Mouse (Mus musculus): ENCODE data around the gene Nr4a3. TPM values are rescaled to one million over a fixed set of nuclear protein-coding genes. Genes with fewer than 3 reads are reported as not detected.
A peak's percentile ranks its signal among the peaks of the same experiment; 100 is the strongest.

Nr4a3 gene
- polyA plus RNA-seq, 1 experiment from 2014 or later = 0.49 TPM

DNA sequence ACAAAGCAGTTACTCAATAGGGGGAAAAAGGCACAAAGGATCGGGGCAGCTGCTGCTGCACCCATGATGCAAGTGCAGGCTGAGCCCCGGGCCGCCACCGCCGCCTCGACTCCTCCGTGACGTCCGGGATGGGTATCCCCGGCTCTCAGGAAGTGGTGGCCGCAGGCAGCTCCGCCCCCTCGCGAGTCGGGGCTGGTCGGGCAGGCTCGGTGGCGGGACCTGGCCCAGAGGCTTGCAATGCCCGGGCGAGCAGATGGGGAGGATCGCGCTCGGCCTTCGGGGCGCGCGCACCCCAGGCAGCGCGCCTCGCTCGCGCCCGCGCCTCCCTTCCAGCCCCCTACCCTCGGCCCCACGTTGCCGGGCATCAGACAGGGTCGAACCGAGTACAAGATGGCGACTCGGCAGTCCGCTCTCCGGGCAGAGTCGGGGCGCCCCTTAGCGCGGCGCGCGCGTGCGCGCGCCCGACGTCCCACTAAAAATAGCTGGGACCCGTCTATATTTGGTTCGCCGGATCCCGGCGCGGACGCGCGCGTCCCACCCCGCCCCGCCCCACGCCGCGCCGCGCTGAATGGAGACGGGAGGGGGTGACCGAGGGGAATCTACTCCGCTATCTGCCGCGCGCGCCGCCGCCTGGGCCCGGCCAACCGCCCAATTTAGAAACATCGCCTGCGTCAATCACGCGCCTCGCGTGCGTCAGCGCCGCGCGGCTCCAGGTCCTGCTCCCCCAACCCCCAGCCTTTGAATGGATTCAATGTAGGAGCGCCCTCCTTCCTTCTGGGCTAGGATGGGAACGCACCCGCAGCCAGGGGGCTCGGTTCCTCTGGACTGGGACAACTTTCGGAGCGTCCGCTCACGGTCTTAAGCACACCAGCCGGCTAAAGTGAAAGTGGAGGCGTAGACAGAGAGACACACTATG lies 1.9 kb upstream of the Nr4a3 start:
- Histone ChIP-seq H3K27me3 (replicated peaks) (peaks cover 26% of the 10 kb centered on the region), H3K4me3 (peak overlapping the region; percentile 53), H3K9ac (peak overlapping the region; percentile 62), H3K36me3 (no peaks in the 10 kb centered on the region), H3K27ac (peak overlapping the region; percentile 89), H3K9me3 (no peaks in the 10 kb centered on the region), H3K4me1 (peaks cover 42% of the 10 kb centered on the region), H3K4me2 (replicated peaks) (peak overlapping the region; percentile 98)
- ATAC-seq (ENCODE audit: low FRiP score, low read depth) = peak; percentile 77
- under 1% methylated on average over 105 of the region's 105 CpGs for WGBS

DNA sequence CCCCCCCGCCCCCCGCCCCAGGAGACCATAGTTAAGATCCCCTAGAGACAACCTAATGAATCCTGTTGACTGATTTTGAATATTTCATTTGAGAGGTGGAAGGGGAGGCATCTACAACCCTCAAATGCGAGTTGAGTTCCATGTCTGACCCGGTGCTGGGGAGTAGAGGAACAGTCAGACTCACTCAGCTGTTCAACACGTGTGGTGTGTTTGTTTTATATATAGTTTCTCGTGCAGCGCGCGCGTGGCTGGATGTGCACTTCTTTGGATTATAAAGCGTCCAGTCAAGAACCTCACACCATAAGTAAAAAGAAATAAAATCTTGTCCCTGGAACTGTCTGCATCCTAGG lies 837 bp upstream of the Nr4a3 start:
- Histone ChIP-seq H3K9me3 (no peaks in the 10 kb centered on the region), H3K4me1 (peaks cover 51% of the 10 kb centered on the region), H3K4me2 (replicated peaks) (peak overlapping the region; percentile 98), H3K27ac (peak overlapping the region; percentile 78), H3K9ac (peak overlapping the region; percentile 69; the same call in 1 of the 2 replicates), H3K36me3 (no peaks in the 10 kb centered on the region), H3K4me3 (peak overlapping the region; percentile 61), H3K27me3 (replicated peaks) (peaks cover 28% of the 10 kb centered on the region)
- WGBS = 0% methylated on average over 11 of the region's 11 CpGs
- ATAC-seq (ENCODE audit: low FRiP score, low read depth) = no peak

DNA sequence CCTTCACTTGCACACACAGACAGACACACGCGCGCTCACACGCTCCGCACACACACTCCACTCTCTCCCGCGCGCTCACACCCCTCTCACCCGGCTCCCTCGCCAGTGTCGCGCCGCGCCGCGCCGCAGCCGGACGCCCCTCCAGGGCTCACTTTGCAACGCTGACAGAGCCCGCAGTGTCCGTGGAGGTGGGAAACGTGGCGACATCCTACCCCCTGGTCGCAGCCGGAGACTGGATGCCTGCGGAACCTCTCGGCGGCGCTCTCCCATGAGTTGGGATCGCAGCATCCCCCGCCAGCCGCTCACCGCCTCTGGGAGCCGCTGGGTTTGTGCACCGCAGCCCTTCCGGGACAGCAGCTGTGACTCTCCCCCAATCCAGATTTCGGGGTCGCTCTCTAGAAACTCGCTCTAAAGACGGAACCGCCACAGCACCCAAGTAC lies 348 bp downstream of the Nr4a3 start:
- WGBS = under 1% methylated on average over 42 of the region's 42 CpGs

DNA sequence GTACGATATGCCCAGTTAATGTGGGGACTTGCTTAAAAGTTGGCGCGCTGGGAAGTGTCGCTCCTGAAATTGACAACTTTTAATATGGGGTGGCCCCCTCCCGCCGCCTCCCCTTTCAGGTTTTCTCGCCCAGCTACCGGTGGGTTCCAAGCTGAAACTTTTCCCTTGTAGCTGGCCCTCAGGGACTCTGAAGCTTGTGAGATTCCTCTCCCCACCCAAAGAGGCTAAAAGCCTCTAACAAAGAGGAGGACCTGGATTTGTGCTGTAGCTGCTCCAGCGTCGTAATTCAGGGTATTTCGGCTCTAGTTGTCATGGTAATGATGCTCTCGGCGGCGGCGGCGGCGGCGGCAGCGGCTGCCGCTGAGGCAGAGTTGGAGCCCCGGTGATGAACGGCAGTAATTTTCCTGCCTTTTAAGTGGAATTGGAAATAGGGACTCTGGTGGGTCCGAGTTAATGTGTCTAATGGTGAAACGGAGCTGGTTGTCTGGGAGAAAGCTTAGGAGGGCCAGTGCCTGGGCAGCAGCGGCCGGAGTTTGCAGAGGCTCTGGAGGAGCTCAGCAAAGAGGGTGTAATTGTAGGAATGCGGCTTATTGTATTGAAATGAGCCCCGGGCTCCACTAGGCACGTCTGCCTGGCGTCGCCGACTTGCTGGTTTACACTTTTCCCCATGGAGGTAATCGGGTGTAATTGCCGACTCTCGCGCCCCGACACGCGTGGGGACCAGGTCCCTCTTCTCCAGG lies 938 bp downstream of the Nr4a3 start:
- peak overlapping the region; percentile 98 for H3K4me2 ChIP-seq (replicated peaks)
- peaks cover 43% of the 10 kb centered on the region for H3K27me3 ChIP-seq (replicated peaks)
- H3K9ac ChIP-seq = peak overlapping the region; percentile 69
- no peaks in the 10 kb centered on the region for H3K36me3 ChIP-seq
- WGBS = under 1% methylated on average over 39 of the region's 39 CpGs
- peaks cover 53% of the 10 kb centered on the region for H3K4me1 ChIP-seq
- no peaks in the 10 kb centered on the region for H3K9me3 ChIP-seq
- peak overlapping the region; percentile 53; the same call in 1 of the 2 replicates for H3K27ac ChIP-seq
- H3K4me3 ChIP-seq = peak overlapping the region; percentile 61
- ATAC-seq (ENCODE audit: low FRiP score, low read depth) = no peak

More for the DNA sequence above, 348 bp downstream of the Nr4a3 start:
- Histone ChIP-seq H3K27ac (peak overlapping the region; percentile 53; the same call in 1 of the 2 replicates), H3K4me1 (peaks cover 51% of the 10 kb centered on the region), H3K4me3 (peak overlapping the region; percentile 61), H3K4me2 (replicated peaks) (peak overlapping the region; percentile 98), H3K9me3 (no peaks in the 10 kb centered on the region), H3K9ac (peak overlapping the region; percentile 69), H3K36me3 (no peaks in the 10 kb centered on the region), H3K27me3 (replicated peaks) (peaks cover 37% of the 10 kb centered on the region)
- ATAC-seq (ENCODE audit: low FRiP score, low read depth) = no peak; the same call in 1 of the 2 replicates

DNA sequence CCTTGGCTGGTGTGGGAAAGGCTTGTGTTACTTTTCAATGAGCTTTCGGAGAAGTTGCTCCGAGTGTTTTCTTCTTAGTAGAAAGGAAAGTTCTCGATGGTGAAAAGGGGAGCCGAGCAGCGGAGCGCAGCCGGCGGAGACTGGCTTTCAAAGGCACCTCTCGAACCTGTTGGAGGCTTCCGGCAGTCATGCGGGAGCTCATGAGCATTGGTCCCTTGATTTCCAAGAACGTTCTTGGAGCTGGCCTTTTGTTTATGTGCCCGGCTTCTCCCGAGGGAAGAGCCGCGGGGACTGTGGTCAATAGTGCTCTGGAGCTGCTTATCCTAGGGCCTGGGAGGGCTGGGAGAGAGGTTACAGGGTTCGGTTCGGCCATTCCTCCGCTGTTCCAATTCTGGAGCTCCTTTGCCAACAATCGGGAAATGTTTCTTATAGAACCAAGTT lies 1.5 kb downstream of the Nr4a3 start:
- Histone ChIP-seq H3K4me1 (peaks cover 58% of the 10 kb centered on the region), H3K4me3 (peak overlapping the region; percentile 61), H3K9me3 (no peaks in the 10 kb centered on the region), H3K4me2 (replicated peaks) (peak overlapping the region; percentile 98), H3K27ac (no peak overlapping the region), H3K9ac (peak overlapping the region; percentile 69), H3K27me3 (replicated peaks) (peaks cover 48% of the 10 kb centered on the region), H3K36me3 (no peaks in the 10 kb centered on the region)
- ATAC-seq (ENCODE audit: low FRiP score, low read depth) = no peak
- under 1% methylated on average over 20 of the region's 20 CpGs for WGBS

DNA sequence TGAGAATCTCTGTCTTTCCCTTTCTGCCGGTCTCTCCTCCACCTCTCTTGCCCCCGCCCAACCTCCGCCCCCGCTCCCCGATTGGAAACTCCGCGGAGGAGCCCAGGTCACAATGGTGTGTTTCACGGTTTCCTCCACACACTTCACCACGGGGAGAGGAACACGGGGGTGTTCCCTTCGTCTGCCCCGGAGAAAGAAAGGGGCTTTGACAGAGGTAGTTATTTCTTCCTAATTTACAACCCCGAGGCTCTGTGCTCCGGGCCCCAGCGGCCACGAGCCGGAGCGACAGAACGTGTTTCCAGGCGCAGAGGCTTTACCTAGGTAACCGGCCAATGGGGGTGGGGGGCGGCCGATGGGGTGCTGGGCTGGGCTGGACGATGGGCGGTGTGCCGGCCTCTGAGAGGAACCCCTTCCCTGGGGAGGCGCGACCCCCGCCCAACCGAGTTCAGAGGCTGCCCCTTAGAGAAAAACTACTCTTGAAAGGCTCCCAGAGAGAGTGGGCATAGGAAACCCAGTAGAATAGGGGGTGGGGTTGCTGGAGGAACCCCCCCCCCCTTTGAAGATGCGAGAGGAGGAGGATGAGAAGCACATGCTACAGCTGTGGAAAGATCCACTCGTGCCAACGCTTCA lies 2.3 kb downstream of the Nr4a3 start:
- Histone ChIP-seq H3K36me3 (no peaks in the 10 kb centered on the region), H3K27me3 (replicated peaks) (peaks cover 56% of the 10 kb centered on the region), H3K4me3 (peak overlapping the region; percentile 61), H3K9me3 (no peaks in the 10 kb centered on the region), H3K27ac (no peak overlapping the region), H3K4me2 (replicated peaks) (peak overlapping the region; percentile 98), H3K4me1 (peaks cover 60% of the 10 kb centered on the region), H3K9ac (peak overlapping the region; percentile 69)
- under 1% methylated on average over 33 of the region's 33 CpGs for WGBS
- ATAC-seq (ENCODE audit: low FRiP score, low read depth) = no peak

DNA sequence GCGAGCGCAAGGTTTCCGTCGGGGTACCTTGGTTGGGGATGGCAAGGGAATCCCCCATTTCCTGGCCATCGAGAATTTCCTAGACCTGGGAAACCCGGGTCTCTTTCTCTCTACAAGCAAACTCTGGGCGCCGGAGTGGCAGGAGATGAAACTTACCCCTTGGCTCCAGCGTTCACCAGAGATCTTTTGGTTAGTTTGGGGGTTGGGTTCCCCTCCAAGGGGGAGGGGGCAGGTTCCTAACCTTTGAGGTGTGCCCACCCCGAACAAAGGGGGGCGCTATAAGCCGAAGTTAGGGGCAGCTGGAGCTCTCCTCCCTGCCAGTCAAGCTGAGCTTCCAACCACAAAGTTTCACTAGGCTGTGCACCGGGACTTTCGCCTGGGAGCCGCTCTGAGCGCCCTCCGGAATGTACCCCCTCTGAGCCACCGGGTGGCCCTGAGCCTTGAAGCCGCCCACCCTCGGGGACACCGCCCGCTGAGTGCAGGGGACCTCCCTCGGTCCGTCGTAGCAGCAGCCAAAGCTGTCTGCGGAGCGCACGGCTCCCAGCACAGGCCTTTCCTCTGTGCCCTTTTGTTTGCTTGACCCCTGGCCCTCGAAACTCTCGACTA lies 2.9 kb downstream of the Nr4a3 start:
- H3K4me2 ChIP-seq (replicated peaks) = peak overlapping the region; percentile 98
- H3K36me3 ChIP-seq = no peaks in the 10 kb centered on the region
- peak overlapping the region; percentile 69 for H3K9ac ChIP-seq
- peaks cover 62% of the 10 kb centered on the region for H3K27me3 ChIP-seq (replicated peaks)
- peak overlapping the region; percentile 61 for H3K4me3 ChIP-seq
- peak; percentile 15 for ATAC-seq (ENCODE audit: low FRiP score, low read depth)
- peaks cover 60% of the 10 kb centered on the region for H3K4me1 ChIP-seq
- WGBS = under 1% methylated on average over 30 of the region's 30 CpGs
- no peaks in the 10 kb centered on the region for H3K9me3 ChIP-seq
- no peak overlapping the region for H3K27ac ChIP-seq

DNA sequence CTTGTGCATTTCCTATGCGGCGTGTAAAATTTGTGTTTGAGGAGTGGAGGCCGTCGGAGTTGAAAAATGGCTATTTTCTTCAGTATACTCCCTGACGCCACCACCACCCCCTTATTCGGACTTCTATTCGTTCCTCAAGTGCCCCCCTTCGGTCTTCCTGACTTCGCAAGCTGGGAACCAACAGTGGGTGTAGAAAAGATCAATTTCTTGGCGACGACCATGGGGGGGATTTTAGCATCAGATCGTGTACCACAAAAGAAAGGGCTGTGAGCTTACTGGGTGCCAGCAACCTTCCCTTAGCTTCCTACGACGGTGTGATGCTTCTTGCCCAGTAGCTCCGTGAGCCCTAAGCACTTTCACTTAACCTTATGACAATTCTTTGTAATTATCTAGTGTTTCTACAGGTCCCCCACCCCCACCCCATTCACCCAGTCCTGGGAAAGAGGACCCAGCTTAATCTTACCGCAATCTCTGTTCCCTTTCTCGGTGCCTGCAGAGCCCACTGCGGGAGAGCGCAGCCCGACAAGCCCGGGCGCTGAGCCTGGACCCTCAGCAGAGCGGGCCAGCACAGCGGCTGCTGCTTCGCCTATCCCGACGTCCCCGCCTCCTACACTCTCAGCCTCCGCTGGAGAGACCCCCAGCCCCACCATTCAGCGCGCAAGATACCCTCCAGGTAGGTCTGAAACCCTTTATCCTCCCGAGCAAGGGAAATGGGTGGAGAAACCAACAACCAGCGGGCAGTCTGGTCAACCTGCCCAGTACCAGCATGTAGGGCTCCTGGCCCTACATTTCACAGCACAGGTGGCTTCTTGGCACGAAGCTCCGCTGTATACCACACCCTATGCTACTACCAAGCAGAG lies 3.7 kb downstream of the Nr4a3 start:
- Histone ChIP-seq H3K9ac (no peak overlapping the region), H3K27me3 (replicated peaks) (peaks cover 70% of the 10 kb centered on the region), H3K4me3 (0 out of 2 replicates have a peak overlapping the region, but pooled peaks have one; percentile 7), H3K9me3 (no peaks in the 10 kb centered on the region), H3K27ac (no peak overlapping the region), H3K4me1 (peaks cover 59% of the 10 kb centered on the region), H3K4me2 (replicated peaks) (peak overlapping the region; percentile 98), H3K36me3 (no peaks in the 10 kb centered on the region)
- no peak for ATAC-seq (ENCODE audit: low FRiP score, low read depth)
- under 1% methylated on average over 35 of the region's 35 CpGs for WGBS

DNA sequence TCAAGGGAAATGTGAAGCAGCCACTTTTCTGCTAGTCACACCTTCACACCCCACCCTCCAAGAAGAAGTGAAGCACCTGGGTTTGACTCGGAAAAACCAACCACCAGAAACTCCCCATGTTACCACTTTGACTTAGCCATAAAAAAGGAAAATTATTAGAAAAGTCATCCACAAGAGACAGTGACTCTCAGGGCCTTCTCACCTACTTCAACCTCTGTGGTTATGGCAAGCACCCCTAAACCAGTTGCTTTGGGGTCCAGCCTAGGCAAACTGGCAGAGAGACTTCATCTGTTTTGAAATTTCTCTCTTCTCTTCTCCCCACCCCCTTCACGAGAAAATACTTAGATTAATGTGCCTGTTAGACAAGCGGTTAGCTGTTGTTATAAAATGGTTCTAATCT lies 5.1 kb downstream of the Nr4a3 start:
- Histone ChIP-seq H3K9me3 (no peaks in the 10 kb centered on the region), H3K4me3 (no peak overlapping the region), H3K9ac (no peak overlapping the region), H3K27me3 (replicated peaks) (peaks cover 79% of the 10 kb centered on the region), H3K4me1 (peaks cover 50% of the 10 kb centered on the region), H3K36me3 (no peaks in the 10 kb centered on the region), H3K27ac (no peak overlapping the region), H3K4me2 (replicated peaks) (no peak overlapping the region)
- 43% methylated on average over 3 of the region's 3 CpGs for WGBS
- no peak for ATAC-seq (ENCODE audit: low FRiP score, low read depth)

DNA sequence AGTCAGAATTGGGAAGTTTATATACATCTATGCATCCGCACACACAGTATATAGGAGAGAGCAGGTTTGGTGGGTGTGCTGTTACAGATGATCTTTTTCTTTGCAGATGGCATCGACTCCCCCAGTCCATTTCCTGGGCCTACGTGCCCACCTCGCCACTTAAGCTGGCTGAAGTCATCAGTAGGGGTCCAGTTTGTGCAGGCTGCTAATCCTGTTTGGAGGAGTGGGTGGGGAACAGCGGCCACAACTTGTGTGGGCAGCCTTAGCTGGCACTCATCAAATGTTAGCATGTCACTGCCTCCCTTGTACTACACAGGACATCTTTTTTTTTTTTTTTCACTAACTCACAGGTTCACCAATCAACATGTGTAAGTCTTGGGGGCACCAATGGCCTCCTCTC lies 5.5 kb downstream of the Nr4a3 start:
- Histone ChIP-seq H3K27me3 (replicated peaks) (peaks cover 79% of the 10 kb centered on the region), H3K36me3 (no peaks in the 10 kb centered on the region), H3K4me2 (replicated peaks) (no peak overlapping the region), H3K27ac (no peak overlapping the region), H3K4me3 (no peak overlapping the region), H3K9me3 (no peaks in the 10 kb centered on the region), H3K4me1 (peaks cover 49% of the 10 kb centered on the region), H3K9ac (no peak overlapping the region)
- 40% methylated on average over 5 of the region's 5 CpGs for WGBS
- ATAC-seq (ENCODE audit: low FRiP score, low read depth) = no peak

All from neural tube, embryonic 12.5 days (tissue).